Mouse (Mus musculus) heart, adult 11 months (tissue): ENCODE data around the gene Hif3a.

ENCODE experiments used
- DNase-seq: peaks from one replicate; pipeline ENCODE4 v3.0.0; 2022

Gene Hif3a

GRCm38 (mm10) chr7:16991681-16992450, 70.4 kb downstream of the Hif3a start:
- no peak for DNase-seq

GRCm38 (mm10) chr7:16990006-16990744, 72.1 kb downstream of the Hif3a start:
- DNase-seq: peak; percentile 92

- DNase-seq: peak; percentile 98
Measured at GRCm38 (mm10) chr7:16988405-16988804, 73.8 kb downstream of the Hif3a start.

GRCm38 (mm10) chr7:16987541-16988149, 74.6 kb downstream of the Hif3a start:
- DNase-seq: peak; percentile 92

- peak; percentile 91 for DNase-seq
Measured at GRCm38 (mm10) chr7:16982859-16983568, 79.2 kb downstream of the Hif3a start, which contains the start of gene Gm42372. Gm42372 (plus strand) TSS chr7:16983086.
